Mouse (Mus musculus) liver, adult (tissue): ENCODE data around the gene Rapgef1.

Experiments
- GATA4 ChIP-seq: IDR thresholded peaks from 2 replicates; pipeline ENCODE4 v1.6.1; 2014; ENCODE audit warnings: mild to moderate bottlenecking, low read length; ENCODE audit not compliant: insufficient replicate concordance

Gene Rapgef1

DNA sequence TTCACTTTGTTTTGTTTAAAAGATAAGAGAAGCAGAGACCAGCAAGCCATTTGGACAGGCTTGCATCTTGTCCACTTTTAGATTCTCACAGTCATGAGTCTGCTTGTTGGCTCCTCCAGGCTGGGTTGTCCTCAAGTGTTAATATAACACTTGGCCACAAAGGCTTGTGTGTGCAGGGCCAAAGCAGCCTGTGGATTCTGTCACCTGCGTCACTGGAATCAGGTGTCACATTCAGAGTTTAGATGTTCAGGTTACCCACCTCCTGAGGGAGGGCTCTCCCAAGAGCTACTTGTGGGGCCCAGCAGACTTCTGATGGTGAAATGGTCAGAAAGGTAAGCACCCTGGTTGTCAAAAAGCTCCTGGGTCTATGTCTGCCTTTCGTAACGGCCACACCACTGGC is 103.6 kb downstream of the Rapgef1 start:
- TF ChIP-seq GATA4, result no peak

DNA sequence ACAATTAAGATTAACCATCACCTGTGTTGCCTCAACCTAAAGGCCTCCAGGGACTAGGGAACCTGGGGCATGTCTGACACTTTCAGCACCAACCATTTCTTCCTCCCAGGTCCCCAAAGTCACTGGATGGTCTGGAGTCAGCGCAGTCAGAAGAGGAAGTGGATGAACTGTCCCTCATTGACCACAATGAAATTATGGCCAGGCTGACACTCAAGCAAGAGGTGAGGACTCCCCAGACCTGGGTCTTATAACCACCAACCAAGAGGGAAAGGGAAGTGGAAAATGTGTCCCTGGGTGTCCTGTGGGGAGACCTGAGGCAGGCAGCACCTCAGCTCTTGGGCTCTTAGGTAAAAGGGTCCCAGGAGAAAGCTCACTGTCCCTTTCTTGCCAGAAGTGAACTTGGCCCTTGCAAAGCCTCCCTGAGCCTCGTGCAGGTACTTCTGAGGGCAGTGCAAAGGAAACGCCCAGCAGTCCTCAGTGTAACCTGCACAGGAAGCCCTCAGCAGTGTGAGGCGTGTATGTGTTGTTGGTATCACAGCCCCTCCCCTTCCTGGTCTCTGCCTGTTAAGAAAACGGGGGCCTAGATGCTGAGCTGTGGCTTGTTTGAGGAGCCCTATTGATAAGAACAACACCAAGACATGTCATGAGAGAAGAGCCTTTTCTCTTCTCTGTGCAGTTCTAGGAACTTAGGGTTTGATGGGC is 105.3 kb downstream of the Rapgef1 start:
- TF ChIP-seq GATA4, result no peak

DNA sequence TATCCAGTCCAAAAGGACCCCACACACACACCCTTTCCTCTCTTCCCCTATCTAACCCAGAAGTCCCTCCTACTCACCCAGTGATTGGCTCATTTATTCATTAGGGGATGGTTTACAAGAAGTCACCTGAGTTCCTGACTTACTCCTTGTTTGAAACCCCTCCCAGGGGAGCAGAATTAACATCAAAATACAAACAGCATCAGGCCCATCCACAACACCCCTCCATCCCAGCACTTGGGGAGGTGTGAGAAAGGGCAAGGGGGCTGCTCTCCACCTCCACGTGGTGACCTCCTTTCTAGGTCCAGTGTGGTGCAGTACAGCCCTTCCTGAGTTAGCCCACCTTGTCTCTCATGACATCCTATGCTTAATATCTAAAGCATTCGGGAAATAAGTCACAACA is 110.0 kb downstream of the Rapgef1 start:
- no peak for TF ChIP-seq GATA4

DNA sequence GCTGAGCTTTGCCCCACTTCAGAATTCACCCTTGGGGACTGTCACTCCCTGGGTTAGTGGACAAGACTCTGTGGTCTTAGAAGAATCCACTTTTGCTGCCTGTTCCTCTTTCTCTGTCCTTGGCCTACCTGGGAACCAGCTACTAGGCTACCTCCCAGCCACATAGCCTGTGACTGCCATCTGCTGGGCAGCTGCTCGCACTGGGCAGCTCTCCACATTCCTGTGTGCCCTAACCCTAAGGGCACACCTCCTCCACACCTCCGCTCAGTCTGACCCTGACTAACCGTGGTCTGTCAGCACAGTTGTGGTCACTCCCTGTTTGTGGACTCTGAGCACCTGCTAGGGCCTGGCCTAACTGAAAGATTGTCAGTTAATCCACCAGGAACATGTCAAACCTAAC is 112.0 kb downstream of the Rapgef1 start:
- no peak for TF ChIP-seq GATA4

DNA sequence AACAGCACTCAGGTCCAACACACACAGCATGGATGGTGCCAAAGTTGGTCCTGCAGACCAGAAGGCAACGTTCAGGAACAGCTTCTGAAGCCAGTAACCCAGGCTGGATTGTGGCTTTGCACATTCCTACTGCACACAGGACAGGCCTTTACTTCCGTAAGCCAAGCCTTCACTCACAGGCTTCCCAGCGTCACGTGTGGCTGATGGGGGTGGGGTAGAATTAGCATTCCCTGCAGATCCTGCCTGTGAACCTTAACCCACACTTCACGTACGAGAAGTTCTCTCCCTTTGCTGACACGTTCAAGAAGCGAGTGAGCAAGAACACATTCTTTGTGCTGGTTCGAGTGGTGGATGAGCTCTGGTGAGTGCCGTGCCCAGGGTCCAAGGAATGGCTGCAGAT is 113.0 kb downstream of the Rapgef1 start:
- no peak for TF ChIP-seq GATA4

DNA sequence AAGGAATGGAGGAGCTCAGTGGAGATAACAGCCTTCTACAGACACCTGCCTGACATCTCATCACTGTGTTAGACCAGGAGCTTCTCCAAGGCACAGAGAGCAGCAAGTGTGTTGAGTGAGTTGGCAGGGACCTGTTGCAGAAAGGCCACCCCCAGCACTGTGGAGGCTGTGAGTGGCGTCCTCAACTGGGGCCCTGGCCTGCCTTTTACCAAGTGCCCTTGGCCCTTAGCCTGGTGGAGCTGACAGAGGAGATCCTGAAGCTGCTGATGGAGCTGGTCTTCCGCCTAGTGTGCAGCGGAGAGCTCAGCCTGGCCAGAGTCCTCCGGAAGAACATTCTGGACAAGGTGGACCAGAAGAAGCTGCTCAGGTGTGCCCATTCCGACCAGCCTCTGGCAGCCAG is 113.8 kb downstream of the Rapgef1 start:
- no peak for TF ChIP-seq GATA4

DNA sequence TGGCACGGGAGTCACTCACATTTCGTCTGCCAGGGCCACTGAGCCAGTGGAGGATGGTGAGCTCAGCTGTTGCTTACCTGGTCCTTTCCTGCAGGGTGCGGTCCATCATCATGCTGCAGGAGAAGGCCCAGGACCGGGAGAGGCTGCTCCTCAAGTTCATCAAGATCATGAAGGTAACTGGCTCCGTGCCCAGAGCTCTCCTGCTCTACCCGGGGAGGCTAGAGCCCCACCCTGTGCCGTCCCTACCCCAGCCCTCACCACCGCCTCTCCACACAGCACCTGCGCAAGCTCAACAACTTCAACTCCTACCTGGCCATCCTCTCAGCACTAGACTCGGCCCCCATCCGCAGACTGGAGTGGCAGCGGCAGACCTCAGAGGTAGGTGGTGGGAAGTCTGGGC is 116.2 kb downstream of the Rapgef1 start:
- TF ChIP-seq GATA4, result no peak

DNA sequence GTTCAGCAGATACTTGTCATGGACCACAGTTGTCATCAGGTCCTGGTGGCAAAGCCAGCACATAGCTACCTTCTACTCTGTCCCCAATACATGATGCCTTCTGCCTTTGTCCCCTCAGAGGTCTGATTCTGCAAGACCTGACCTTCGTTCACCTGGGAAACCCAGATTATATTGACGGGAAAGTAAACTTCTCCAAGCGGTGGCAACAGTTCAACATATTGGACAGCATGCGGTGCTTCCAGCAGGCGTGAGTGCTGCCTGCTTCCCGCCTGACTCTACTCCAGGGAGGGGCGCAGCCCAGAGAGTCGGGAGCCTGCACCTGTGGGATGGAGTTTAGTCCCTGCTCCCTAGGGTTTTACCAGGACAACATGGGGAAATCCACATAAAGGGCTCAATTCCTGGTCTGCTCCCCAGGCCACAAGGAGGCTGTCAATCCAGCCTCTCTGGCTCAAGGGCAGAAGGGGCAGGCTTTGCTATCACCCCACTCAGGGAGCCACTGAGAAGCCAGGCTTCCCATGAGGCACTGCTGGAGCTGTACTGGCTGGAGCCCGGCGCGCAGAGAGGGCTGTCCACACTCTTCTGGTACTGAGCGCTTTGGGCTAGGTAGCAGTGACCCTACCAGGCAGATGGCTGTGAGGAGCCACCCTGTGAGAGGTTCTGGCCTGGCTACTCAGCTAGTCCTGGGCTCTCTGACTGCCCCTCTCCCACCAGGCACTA is 117.8 kb downstream of the Rapgef1 start:
- TF ChIP-seq GATA4, result no peak; the same call in 1 of the 2 replicates

DNA sequence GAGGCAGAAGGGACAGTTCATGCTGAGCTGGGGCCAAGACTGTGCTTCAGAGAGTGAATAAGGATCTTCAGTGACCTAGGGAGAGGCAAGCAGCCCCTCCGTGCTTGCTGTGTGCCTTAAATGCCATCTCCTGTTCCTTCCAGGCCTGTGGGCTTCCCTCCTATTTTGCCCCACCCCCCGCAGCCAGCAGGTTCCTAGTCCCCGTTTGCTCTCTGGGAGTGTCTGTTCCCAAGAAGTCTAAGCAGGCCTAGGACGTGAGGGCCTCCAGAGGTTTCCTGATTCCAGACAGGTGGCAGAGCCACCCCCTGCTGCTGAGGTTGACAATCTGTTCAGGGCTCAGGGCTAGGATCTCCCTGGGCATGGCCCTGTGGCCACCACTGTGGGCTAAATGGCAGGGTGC is 119.3 kb downstream of the Rapgef1 start:
- TF ChIP-seq GATA4, result no peak

DNA sequence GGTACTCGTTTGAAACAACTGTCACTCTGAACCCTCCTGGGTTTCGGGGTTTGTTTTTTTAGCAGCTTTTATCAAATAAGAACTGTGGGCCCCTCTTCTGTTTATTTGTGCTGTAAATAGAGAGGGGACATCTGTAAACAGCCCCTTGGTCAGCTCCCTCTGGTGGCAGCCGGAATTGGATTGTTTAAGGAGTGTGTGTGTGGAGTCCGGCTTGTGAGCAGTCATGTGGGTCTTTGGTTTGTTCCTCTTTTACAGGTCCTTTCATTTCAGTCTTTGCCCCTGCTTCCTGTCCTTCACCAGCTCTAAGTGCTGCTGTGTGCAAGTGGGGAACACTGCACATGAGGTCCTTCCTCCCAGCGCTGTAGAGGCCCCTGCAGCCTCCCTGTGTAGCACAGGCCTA is 119.8 kb downstream of the Rapgef1 start:
- no peak for TF ChIP-seq GATA4

DNA sequence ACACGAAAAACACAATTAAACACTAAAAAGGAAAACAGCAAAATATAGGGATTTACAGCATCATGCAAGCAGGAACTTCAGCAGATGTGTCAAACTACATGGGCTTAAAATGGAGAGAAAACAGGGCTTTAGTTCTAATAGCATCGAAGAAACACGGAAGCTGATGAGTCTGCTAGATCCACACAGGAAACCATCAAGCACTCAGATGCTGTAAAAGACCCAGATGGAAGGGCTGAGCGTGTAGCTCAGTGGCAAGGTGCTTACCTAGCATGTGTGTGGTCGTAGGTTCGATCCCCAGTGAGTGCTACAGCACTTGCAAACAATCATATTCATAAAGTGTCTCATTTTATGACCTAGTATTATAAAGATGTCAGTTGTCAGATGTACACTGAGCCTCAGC is 121.7 kb downstream of the Rapgef1 start:
- TF ChIP-seq GATA4, result no peak

DNA sequence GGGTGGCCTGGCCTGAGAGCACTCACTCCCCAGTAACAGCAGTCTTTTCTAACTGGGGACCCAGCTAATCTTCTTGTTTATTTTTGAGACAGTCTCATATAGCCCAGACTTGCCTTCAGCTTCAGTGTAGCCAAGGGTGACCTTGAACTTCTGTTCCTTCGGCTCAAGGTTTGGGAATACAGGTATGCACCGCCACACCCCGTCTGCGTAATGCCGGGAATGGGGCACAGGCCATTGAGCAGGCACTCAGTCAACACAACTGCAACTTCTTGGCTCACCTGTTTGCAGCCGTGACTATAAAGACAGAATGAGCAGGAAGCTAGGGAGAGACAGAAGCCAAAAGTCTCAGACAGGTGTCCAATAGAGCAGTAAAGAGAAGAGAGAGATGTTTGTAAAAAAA is 124.7 kb downstream of the Rapgef1 start:
- no peak for TF ChIP-seq GATA4

DNA sequence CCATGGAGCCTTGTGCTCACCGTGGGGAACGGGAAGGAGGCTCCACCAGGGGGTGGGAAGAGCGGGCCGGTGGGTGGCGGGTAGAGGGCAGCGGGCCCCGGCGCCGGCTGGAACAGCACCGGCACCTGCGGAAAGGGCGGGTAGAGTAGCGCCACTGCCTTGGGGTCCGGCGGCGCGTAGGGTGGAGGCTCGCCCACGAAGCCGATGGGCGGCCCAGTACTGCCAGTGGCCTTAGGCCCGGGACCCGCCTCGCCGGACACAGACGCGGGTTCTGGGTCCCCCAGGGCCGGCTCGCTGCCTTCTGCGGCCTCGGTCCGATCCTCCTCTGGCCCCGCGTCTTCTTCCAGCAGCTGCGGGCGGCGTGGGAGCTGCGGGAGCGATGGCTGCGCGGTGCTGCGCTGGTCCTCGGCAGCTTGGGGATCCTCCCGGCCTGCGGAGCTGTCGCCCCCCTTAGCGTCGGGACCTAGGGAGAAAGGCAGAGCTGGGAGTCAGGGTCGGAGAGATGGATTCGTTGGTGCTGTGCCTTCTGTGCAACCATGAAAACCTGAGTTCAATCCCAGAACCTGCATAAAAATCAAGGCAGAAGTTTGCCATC is 127.8 kb downstream of the Rapgef1 start:
- TF ChIP-seq GATA4, result no peak

DNA sequence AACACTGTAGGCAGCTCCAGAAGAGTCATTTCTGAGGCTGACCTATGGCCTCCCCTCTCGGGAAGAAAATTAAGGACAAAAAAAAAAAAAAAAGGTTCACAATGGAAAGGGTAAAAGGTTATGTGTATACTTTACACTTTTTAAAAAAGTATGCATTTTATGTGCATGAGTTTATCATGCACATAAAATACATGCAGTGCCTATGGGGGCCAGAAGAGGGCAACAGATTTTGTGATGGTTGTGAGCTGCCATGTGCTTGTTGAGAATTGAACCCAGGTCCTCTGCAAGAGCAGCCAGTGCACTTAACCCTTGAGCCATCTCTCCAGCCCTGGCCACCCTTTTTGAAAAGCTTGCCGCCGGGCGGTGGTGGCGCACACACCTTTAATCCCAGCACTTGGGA is 128.3 kb downstream of the Rapgef1 start:
- TF ChIP-seq GATA4, result no peak

DNA sequence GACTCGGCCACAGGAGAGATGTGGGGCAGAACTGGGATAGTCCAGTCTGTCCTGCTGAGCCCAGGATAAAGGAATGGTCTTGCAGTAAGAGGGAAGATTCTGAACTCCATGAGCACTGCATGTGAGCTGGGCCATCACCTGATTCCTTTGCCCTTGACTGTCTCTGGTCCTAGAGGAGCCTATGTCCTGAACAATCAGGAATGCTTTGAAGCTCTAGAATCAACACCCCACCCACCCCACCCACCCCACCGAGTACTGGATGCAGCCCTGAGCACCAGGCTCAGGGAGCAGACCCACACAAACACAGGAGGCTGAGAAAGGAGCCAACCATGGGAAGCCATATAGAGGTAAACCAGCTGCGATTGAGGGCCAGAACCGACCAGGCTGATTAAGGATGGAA is 129.0 kb downstream of the Rapgef1 start:
- TF ChIP-seq GATA4, result no peak

DNA sequence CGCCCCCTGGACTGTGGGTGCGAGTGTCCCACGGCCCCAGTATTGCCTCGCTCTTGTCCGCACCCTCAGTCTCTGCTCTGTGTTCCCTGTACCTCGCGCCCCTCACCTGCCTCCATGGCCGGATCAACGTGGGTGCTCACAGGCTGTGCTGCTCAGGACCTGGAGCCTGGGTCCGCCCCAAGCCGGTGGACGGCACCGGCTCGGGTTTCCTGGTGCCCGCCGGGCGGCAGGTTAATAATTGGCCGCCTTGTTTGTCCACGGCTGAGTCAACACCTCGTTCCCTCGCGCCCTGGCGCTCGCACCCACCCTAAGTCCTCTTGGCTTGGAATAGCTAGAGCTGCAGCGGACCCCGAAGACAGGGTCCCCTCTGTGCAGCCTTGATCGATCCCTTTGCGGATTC is 132.0 kb downstream of the Rapgef1 start, which contains the start of gene Gm13420:
Gene Gm13420 (minus strand): TSS at position 189 of the 400 bp plus-strand sequence.
- TF ChIP-seq GATA4, result no peak
